Mouse (Mus musculus): ENCODE measurements at regions not wholly inside any gene's neighbourhood (a gene's known extent, or its start where the extent isn't known, plus 50 kb on each side); places are given as distances from the start of the nearest gene placed in this dataset.

DNA sequence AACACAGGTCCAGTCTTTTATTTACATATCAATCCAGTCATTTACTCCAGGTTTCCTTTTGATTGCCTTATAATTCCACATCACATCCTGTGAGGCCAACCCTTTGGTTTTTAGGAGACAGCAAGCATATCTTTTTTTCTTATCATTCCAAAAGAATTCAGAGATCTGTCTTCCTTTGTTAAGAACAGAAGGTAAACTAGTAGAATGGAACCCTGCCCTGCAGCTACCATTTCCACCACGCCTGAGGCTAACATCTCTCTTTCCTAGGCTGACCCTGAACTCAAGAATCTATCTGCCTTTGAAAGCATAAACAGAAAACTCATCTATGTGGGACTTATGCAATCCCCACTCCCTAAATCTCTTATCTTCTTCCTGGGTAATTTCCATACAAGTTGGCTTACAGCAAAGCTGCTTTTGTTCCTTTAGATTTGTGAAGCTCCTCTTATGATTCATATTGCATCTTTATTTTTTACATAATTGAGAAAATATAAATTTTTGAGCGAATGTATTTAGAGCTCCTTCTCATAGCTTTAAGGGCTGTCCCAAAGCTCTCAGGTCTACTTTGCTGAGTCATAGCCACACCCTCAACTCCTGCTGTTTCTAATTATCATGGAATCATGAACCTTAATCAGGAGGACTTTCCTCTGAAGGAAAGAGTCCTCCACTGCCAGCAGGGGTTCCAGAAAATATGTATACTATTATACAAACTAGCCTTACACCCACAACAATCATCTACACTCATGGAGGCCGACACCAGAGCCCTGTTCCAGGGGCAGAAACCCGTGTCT is 74.6 kb upstream of the Fbxl4 start:
- no peak for DNase-seq (ENCODE audit: extremely low read depth, insufficient read length, low spot score)

DNA sequence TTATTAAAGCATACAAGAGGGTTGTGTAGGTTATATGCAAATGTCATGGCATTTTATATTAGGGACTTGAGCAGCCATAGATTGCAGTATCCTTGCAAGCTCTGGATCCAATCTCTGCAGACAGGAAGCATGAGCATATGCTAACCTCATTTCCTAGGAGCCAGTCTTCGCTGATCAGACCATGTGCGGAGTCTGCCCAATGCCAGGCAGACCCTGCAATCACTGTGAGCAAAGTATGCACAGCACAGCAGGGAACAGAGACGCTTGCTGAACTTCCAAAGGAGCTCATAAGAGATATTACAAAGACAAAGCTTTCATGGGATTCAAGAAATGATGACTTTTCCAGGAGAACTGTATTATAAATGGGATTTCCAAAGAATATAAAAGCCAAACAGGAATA is 65.2 kb upstream of the Fbxl4 start:
- no peak for DNase-seq (ENCODE audit: extremely low read depth, insufficient read length, low spot score)

DNA sequence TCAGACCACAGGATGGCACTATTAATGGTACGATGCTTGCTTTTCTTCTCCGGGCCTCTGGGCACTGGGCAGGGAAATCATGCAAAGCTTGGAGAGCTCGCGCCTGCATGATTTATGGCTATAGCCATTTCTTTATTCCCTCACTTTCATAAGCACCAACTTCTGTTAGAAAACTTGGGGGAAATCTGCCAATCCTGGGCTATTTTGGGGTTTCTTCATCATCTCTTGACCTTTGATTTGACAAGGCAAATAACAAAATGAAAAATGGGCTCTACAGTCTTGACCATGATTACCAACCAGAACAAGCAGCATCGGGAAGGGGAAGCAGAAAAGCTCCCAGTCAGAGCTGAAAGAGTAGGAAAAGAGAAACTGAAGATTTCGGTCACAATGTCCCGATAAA is 57.1 kb upstream of the Fbxl4 start:
- no peak for DNase-seq (ENCODE audit: extremely low read depth, insufficient read length, low spot score)

DNA sequence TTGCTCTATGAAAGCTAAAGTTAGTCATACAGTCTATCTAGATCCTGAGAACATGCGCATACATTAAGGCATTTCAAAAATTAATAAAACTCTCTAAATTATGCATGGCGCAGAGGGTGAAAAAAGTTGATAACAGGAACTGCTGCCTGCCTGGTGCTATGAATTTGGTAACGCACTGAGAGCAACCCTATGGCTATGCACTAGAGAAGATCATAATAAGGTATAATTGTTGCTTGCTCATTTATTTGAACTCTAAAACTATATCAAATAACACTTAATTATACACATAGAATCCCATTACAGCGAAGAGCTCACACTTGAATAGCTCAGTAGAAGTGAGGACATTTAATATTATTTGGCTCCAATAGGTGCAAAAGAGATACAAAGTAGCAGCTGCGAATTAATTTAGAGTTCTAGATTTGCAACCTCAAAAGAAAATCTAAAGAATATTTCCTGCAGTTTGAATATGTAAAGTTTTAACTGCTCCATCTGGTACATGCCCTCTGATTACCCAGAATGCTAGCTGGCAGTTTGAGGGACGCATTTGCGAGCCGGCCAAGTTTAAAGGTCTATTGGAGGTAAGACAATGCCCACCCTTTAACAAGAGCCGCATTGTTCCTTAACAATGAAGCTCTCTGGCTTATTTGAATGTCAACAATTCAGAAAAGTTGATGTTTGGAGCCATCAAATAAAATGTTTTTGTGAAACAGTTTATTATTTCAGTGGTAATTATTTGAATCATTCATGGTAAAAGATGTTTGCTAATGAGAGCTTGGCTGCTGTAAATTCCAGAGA is 56.0 kb upstream of the Fbxl4 start:
- DNase-seq (ENCODE audit: extremely low read depth, insufficient read length, low spot score), result no peak

DNA sequence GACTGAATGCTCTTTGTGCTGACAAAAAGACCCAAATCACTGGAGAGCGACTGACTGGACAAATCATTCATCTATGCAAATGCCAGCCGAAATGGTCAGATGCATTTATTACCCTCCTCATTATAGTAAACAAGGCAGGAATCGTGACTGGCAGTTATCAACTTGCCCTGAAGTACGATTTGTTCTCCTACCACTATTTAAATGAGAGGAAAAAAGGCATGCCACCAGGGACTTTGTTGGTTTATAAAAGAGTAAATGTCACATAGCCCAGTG is 55.5 kb upstream of the Fbxl4 start:
- DNase-seq (ENCODE audit: extremely low read depth, insufficient read length, low spot score), result no peak

DNA sequence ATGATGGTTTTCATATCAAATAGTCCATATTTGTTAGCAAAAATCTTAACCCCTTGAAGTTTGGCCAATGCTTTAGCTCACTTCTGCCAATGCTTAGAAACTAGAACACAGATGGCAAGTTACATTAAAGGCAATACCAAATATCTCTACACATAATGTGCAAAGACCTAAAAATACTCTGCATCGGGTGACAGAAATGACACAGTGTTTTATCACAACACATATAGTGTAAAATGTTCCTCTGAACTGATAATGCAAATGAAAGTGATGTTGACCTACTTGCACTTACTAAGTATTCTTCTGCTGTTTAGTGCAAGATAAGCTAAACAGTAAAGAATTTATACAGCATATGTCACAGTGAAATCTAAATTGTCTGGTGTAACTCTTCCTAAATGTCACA is 55.1 kb upstream of the Fbxl4 start:
- DNase-seq (ENCODE audit: extremely low read depth, insufficient read length, low spot score), result no peak
